Mouse (Mus musculus): ENCODE measurements around the gene Cyp3a16.
"Not testable (repeated sequence)": the region's sequence is repeated elsewhere in the genome, so short reads cannot be mapped to it uniquely, and the experiment has no call there.

Gene Cyp3a16

DNA sequence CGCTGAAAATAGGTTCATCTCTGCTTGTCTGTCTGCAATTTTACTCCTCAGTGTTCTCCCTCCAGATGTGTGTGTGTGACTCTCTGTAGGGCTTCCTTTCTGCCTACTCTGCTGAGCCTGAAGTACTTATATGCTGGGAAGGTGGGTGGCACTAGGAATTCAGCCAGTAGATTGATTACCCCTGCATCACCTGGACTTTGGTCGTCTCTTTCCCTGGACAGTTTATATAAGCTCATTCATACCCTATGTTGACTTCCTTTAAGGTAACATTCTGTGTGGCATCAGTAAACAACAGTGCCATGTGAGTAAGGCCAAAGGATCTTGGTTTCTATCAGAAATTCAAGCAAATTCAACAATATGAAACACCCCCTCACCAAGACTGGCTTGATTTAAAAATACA, at the start of gene Cyp3a16:
Gene Cyp3a16 (minus strand): TSS at position 101 of the 400 bp plus-strand sequence.
- not testable (repeated sequence) for DNase-seq (ENCODE audit: low spot score)

DNA sequence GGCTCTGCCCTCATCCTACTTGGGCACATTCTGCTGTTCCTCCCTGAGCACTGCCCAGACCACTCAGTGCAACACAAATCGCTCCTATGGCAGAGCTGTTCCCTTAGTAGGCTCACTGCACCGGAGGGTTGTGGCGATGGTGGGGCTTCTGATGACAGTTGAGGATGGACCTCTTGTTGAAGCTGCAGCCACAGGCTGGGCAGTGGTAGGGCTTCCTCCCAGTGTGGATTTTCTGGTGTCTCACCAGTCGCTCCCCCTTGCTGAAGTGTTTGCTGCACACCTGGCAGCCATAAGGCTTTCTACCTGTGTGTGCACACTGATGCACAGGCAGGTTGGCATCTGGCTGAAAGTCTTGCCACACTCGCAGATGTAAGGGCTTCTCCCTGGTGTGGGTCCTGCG, 20.8 kb upstream of the Cyp3a16 start:
- DNase-seq (ENCODE audit: low spot score), result no peak

DNA sequence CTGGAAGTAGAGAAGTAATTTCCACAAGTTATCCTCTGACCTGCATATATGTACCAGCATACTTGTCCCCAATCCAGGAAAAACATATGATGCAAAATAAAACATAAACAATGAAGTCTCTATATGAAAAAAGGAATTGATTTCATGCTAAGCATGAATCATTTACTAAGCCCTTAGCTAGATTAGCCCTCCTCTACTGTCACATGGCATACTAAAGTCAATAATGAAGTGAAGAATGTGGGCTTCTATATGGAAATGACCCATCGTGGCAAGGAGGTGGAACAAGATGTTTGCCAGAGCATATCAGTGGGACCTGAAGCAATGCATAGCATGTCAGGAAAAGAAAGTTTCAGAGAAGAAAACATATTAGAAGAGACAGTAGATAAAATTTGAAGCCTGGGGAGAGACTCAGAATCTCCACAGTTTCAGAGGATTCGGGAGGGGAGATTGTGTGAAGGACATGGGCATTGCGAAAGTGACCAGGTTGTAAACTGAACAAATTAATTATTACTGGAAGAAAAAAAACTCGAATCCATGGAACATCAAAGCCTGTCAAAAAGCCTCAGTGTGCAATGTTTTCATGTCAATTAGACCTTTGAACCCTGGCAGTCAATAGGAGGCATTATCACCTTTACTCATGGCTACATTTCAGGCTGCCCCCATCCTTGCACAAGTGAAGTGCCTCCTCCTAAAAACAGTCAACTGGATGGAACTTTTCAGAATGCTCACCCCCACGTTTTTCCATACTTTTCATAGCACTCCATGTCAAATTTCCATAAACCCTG, 5.0 kb downstream of the Cyp3a16 start:
- DNase-seq (ENCODE audit: low spot score), result no peak

DNA sequence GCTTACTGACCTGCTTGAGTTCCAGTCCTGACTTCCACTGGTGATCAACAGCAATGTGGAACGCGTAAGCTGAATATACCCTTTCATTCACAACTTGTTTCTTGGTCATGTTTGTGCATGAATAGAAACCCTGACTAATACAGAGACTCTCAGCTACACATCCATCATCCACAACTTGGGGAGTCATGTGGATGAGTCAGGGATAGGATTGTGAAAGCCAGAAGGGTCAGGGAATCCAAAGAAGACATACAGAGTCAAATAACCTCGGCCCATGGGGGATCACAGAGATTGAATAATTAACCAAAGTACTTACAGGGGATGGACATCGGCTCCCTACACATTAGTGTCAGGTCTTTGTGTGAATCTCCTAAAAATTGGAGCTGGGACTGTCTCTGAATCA, 7.2 kb downstream of the Cyp3a16 start:
- no peak for DNase-seq (ENCODE audit: low spot score)

DNA sequence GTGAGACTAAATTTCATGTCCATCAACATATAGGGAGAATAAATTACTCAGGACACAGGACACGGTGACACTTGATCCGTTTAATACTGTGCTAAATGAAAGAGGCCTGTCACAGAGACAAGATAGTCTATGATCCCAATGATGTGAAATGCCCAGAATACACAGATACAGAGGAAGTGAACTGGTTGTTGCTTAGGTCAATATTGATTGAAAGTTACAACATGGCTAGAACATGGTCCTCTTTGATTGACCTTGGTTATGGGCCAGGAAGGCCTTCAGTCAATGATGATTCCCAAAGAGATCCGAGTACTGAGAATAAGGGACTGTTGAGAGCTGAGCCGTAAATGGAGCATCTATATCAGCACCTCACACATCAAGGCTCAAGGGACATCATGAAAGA, 15.1 kb downstream of the Cyp3a16 start:
- DNase-seq (ENCODE audit: low spot score), result no peak

DNA sequence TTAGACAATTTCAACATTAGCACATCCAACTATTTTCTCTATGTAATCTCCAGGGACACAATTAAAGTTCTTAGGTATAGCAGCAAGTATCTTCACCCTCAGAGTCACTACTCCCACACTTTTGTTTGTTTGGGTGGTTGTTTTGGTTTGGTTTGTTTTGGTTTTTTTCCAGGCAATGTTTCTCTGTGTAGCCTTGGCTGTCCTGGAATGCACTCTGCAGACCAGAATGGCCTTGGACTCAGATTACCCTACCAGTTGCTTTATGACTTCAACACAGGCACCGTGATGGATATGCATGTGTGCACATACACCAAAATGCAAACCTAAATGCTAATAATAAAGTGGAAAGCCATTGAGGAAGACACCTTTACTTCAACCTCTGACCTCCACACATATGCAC, 35.8 kb downstream of the Cyp3a16 start:
- DNase-seq (ENCODE audit: low spot score), result no peak

DNA sequence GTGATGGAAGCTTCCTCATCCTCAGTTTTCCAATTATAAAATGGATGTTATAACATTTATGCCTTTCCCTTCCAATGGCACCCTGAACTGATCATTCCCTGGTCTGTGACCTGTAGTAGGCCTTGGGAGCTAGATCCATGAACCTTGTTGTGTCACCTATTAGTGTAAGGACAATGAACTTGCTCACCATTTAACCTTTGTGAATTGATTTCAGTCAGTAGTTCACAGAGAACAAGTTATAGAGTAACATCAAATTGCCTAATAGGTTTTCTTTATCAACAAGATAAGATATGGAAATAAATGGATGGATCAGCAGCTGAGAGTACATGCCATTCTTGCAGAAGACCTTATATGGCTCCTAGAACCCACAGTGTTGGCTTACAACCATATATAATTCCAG, 38.5 kb downstream of the Cyp3a16 start:
- no peak for DNase-seq (ENCODE audit: low spot score)

DNA sequence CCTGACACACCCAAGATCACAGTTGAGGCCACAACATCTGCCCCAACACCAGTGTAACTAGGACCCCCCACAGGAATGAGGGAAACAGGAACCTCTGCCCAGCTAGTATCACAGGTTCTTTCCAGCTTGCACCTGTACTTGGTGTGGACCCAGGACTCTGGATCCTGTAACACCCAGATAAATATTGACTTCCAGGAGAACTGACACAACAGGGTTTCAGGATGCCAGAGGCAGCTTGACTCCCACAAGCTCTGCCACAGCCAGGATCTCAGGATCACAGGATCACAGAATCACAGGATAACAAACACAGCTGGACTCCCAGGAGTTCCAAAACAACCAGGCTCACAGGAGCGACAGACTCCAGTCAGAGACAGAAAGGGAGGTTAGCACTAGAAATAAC, 47.2 kb downstream of the Cyp3a16 start:
- no peak for DNase-seq (ENCODE audit: low spot score)

DNA sequence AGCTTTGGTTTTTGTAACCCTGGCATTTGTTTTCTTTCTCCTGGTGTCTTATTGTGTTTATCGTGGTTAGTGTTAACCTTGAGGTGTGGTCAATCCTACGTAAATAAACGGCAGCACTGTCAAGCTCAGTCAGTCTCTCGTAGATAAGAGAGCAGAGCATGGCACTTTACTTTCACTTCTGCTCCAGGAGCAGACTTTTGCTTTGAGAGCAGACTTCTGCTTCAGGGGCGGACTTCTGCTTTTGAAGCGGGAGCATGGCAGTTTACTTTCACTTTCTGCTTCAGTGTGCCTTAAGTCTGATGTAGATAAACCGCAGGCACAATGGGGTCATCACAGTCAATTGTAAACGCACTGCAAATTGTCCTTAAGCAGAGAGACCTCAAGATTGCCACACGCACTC, 54.1 kb downstream of the Cyp3a16 start:
- DNase-seq (ENCODE audit: low spot score), result not testable (repeated sequence)

Data from urinary bladder, postnatal 25 days (tissue).